Mouse (Mus musculus) kidney, adult 8-10 months (tissue): Measurements from ENCODE around the gene Lrrc8a.

Experiments used
- DNase-seq, 2 experiments: peaks; one replicate each; pipeline ENCODE4 v3.0.0; 2022

Gene Lrrc8a

GRCm38 (mm10) chr2:30309351-30309750, 71.8 kb downstream of the Lrrc8a start:
- no peak for DNase-seq

GRCm38 (mm10) chr2:30311481-30311880, 74.0 kb downstream of the Lrrc8a start:
- no peak for DNase-seq
